Mouse (Mus musculus) layer of hippocampus, adult 9-10 months (tissue): ENCODE data around the gene Cilp2.

ENCODE experiments used
- DNase-seq: peaks from one replicate; pipeline ENCODE4 v3.0.0; 2022; ENCODE audit warnings: low spot score

The Cilp2 gene

DNA sequence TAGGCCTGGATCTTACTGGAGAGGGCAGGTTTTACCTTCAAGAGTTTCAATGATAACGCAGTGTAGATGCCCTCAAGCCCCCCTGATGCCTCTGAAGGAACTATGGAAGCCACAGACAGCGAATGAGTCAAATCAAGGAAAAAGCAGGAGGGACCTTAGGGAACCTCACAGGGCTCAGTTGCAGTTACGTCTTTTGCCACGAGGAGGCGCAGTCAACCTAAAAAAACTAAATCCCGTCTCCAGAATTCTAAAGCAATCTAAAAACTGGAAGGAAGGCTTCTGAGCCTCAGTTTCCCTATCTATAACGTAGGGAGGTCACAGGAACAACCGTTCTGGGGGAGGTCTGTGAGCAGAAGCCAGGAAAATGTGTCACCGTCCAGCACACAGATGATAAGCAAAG lies 13.3 kb downstream of the Cilp2 start:
- peak; percentile 47 for DNase-seq

DNA sequence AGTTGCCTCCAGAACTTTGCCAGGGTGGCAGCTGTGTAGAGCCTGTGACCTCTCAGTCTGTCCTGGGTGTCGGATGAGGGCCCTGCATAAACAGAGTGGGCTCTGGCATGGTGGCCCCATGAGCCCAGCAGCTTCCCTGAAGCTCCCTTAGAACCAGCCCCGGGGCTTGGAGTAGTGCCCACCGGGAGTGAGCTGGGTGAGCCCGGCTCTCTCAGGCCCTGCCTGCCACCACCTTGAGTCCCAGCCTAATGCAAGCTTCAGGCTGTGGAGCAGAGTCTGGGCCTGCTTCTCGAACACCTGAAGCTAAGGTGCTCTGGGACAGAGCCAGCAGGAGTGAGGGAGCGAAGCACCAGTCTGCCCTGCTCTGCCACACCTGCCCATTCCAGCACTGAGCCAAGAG lies 16.6 kb downstream of the Cilp2 start:
- no peak for DNase-seq

DNA sequence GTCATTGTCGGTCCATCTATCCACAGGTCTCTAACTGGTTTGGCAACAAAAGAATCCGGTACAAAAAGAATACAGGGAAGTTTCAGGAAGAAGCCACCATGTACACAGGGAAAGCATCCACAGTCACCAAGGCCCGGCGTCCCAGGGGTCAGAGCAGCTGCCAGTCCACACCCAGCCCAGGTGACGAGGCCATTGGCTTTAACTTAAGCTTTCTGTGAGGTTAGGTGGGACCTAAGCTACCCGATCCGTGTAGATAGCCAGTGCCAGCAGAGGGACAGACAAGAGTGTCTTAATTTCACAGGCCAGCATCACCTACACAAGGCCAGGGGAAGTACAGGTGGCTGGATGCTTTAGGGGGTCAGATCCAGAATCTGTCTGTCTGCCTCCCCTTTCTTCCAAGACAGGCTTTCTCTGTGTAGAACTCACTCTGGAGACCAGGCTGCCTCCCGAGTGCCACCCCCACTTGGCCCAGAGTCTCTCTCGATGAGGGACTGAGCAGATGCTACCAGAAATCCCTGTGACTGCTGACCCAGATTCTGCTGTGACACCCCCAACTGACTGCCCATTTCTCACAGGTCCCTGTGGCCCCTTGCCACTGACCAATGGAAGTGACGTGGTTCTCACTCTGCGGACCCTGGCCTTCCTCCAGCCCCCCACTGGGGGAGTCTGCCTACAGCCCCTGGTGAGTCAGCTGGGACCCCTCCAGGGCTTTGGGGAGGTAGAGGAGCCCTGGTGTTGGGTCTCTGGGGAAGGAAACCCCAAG lies 17.3 kb downstream of the Cilp2 start:
- DNase-seq = no peak

DNA sequence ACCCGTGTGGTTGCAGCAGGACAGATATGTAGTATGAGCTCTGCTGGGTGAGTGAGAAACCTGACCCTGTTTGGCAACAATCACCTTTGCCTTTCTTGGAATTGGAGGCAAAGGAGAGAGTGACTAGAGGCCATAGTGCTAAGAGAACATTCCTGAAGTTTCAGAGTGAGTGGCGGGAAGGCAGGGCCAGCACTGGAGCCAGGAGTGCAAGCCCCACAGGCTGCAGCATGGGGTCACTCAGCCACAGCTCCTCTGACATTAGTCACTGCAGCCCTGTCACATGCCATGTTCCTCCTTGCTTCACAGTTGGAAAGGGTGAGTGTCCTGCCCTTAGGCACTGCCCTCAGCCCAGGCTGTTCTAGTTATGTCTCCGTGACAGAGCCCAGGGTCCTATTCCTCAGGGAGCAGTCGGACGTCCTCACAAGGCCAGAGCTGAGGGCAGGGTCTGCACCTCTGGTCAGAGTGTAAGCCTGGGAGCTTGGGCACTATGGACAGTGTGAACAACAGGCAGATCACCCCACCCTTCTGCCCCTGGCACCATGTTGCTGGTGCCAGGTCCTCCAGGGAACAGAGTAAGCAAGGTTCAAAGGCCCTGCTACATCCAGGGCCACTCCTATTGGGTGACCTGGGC lies 19.7 kb downstream of the Cilp2 start:
- no peak for DNase-seq

DNA sequence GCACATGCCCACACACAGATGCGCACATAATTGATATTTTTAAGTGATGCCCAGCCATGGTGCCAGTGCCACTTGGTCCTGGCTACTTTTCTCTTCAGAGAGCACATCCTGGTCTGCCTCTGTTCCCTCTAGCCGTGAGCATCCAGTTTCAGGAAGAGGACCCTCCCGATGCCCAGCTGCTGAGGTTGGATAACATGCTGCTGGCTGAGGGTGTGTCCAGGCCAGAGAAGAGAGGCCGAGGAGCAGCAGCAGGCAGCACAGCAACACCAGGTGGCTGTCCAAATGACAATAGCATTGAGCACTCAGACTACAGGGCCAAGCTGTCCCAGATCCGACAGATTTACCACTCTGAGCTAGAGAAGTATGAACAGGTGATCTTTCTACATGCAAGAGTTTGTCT lies 23.3 kb downstream of the Cilp2 start:
- no peak for DNase-seq

DNA sequence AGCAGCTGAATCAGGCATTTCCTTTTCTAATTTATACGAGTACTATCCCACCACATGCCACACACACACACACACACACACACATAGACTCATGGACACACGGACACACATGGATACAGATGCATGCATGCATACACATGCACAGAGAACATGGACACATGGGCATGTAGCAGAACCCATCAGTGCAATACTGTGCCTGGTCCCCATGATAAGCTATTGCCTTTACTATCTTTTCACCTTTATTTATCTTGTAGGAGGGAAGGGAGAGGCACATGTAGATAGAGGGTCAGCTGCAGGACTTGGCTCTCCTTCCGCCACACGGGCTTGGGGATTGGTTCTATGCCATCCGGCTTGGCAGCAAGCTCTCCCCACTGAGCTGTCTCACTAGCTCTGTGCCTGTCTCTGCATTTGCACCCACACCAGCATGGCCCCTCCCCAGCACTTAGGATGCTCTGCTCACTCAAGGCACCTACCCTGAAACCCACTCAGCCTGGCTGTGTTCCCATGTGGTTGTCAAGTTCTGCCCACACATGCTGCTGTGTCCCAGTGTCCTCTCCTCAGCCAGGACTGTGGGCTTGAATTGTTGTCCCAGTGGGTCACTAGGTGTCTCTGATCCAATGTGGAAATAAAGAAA lies 24.0 kb downstream of the Cilp2 start:
- DNase-seq = no peak

DNA sequence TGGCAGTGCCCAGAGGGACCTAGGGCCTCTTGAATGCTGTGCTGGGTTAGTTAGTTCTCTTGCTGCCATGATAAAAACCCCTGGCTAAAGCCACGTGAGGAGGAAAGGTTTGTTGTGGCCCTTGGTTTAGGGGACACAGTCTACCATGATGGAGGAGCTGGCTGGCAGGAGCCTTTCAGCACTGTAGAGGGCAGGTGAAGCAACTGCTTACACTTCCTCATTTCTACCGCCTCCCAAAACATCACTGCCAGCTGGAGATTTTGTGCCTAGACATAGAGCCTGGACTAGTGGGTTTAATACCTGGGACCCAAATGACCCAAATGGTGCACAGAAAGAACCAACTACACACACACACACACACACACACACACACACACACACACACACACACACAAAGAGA lies 26.2 kb downstream of the Cilp2 start:
- no peak for DNase-seq

DNA sequence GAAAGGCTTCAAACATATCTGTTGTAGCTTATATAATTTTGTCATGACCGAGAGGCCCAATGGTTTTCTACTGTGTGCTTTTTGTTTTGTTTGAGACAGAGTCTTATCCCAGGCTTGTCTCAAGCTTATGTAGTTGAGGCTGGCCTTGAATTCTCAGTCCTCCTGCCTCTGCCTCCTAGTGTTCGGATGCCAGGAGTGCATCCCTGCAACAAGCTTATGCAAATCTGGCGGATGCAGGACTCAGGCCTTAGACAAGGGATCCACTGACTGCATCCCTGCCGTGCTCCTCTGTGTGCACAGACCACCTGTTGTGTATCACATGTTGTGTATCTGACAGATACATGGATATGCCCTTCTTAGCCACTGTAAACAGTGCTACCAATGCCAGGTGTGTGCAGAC lies 26.7 kb downstream of the Cilp2 start:
- no peak for DNase-seq

DNA sequence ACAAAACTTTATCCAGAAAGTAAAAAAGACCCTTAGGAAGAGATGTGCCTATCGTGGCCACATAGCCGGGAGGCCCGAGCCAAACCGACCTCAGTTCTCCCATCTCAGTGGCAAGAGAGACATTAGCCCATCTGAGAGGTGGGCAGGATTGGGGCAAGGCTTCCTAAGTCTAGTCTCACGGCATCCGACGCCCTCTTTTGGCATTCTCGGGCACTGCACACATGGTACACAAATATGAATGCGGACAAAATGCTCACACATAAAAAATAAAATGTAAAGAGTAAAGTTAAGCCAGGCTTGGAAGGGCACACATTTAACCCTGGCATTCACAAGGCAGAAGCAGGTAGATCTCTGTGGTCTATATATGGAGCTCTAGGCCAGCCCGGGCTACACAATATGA lies 33.6 kb downstream of the Cilp2 start:
- DNase-seq = no peak

DNA sequence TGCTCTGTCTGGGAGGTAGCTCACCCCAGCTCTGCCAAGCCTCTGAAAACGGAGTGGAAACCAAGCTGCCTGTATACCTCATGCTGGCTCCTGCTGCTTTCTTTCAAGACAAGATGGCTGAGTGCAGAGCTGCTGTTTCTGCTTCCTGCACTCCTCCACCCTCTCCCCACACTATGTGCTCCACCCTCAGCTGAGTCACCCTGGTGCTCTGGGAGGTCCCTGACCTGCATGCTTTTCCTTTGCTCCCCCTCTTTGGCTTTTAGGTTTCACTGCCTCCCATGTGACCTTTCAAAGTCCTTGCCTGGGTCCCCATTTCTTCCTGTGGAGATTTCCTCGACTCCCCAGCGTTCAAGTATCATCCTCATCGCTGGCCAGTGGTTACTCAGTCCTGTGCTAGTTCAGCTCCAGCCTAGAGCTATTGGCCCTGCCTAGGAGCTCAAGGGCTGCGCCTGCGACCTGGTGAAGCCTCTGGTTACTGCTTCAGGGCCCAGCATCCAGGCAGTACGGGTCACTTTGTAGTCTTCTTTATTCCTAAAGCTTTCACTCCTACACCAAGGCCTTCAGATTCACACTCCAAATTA lies 36.5 kb downstream of the Cilp2 start:
- no peak for DNase-seq

DNA sequence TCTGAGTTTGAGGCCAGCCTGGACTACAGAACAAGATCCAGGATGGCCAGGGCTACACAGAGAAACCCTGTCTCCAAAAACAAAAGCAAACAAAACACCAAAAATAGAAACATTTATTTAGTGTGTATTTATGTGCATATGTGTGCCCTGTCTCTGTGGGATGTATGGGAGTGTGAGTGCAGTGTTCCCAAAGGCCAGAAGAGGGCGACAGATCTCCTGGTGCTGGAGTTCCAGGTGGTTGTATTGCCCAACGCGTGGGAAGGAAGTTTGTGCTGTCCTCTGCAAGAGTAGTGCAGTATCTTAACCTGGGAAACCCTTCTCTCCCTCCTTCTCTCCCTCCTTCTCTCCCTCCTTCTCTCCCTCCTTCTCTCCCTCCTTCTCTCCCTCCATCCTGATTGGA lies 37.6 kb downstream of the Cilp2 start:
- no peak for DNase-seq

DNA sequence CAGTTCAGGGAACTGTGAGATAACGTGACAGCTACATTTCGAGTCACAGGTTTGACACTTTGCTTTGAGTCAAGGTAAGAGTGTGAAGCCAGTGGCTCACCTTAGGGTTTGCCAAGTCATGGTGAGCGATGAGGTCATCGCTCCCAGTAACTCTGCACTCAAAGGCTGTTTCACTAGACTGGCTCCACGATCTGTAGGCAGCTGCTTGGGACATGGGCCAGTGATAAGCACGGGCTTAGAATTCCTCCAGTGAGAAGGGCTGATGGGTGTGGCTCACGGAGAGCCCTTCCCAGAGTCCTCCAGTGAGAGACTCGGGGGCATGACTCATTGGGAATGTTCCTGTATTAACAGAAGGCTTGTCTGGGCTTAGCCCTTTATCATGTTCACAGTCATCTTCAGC lies 38.5 kb downstream of the Cilp2 start:
- DNase-seq = no peak

DNA sequence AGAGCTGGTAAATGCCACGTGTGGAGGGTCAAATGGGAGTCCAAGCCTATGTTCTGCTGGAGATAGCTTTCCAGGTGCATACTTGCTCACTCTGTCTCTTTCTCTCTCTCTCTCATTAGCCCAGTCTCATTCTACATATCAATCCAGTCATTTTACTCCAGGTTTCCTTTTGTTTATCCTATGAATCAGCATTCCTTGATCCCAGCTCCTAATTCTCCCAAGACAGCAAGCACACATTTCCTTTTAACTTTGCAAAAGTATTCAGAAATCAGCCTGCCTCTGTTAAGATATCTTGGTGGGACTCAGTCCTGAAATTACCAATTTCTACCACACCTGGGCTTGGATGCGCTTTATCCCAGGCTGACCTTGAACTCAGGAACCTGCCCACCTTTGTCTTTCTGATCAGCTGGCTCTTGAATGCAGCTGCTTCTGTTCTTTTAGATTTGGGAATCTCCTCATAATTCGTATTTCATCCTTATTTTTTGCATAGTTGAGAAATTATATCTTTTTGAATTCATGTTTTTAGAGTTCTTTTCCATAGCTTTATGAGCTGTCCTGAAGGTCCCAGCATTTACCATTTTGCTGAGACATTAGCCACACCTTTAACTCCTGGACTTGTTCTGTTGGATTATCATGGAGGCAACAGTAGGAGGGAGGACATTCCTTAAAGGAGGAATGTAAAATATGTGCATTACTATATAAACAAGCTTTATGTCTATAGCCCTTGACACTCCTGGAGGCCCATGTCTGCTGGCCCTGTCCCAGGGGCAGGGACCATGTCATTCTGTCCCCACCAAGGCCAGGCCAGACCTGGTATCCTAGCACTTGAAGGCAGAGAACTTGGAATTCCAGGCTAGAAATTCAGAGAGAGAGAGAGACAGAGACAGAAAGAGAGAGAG lies 40.1 kb downstream of the Cilp2 start:
- DNase-seq = no peak

DNA sequence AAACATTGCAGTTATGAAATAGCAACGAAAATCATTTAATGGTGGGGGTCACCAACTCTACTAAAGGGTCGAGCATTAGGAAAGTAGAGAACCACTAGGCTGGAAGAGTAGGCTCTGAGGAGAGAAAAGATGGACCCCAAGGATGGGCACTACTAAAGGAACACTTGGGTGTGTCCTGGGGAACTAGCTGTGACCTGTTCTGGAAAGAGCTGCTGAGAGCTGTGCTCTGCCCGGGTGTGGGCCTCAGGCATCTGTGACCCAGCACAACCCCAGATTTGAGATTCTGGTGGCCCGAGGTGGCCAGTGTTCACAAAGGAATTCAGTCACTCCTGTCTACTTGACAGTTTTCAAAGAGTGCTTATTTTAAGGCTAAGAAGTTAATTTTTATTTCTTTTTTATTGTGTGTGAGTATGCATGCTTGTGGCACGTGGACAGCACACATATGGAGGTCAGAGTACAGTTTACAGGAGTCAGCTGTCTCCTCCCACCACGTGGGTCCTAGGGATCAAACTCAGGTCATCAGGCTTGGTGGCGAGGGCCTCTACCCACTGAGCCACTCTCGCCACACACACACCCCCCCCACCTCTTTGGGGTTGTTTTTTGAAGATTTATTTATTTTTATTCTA lies 50.3 kb downstream of the Cilp2 start:
- DNase-seq = no peak

DNA sequence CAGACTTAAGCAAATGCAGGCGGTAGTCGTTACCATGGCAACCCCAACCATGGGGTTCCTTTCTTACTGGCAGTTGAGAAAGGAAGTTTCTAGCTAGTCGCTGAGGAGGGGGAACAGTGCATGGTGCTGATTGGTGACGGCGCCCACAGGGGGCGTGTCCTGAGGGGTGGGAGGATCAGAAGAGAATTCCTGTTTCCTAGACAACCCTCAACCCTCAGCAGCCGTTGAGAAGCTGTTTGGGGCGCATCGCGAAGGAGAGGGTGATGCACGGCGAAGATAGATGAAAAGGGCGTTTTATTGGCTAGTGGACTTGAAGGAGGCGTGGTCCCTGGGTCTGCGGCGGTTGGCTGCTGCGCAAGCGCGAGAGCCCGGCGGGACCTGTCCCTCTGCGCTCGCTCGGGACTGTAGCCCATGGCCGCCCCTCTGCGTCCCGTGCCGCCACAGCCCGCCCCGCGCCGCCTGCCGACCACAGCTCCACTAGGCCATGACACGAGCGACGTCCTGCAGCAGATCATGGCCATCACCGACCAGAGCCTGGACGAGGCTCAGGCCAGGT lies 55.1 kb downstream of the Cilp2 start, which contains the start of gene Pbx4:
Gene Pbx4, plus strand, starts transcription at position 194 of the 556 bp plus-strand sequence.
- peak; percentile 84 for DNase-seq
